Mouse (Mus musculus): ENCODE results near the gene Wdr83.
"Not testable (repeated sequence)": the region's sequence is repeated elsewhere in the genome, so short reads cannot be mapped to it uniquely, and the experiment has no call there.

The Wdr83 gene

DNA sequence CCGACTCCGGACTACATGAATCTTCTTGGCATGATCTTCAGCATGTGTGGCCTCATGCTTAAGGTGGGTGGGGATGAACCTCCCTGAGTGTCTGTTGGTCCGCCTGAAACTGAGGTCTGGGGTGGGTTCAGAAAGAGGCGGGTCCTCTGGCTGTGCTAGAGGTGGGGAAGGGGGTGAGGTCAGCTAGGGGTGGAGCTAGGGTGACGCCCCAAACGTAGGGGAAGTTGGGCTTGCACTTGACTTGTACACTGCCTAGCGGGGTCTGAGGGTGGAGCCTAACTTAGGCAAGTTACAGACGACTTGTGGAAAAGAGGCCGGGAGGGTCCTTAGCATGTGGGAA lies at the start of gene Wdr83:
TSS of gene Wdr83 (minus strand) at position 91 of the 340 bp plus-strand sequence.
- DNase-seq (ENCODE audit: extremely low spot score, low spot score) = no peak

DNA sequence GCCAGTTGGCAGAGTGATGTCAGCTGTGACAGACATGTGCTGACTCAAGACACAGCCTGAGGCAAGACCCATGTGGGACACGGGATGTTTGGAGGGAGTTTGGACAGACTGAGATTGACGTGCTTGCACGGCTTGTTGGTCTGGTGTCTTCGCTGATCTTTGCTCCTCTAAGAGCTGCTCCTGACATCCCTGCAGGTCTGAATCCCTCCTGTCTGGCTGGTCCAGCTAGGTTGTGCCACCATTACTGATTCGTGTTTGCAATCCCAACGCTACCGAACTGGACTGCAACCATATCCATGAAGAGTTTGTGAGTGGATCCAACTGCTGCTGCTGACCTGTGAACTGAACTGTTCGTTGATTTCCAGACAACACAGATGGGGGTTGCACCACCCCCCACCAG lies 42.6 kb upstream of the Wdr83 start:
- no peak for DNase-seq (ENCODE audit: extremely low spot score, low spot score)

DNA sequence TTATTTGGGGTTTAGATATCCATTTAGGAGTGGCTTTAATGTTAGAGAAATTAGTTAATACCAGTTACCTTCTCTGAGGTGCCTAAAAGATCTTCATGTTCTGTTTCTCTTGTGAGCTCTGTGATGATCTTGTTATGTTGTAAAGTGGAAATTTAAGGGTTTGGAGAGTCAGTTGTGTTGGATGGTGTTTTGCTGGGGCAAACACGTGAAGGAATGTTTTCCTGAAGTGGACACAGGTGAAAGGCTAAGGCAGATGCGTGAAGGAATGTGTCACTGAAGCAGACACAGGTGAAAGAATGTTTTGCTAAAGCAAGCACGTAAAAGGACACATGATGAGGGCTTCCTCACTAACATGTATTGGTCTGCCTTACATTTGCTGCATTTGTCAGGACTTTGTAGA lies 41.9 kb upstream of the Wdr83 start, which contains the start of gene Zfp791:
TSS of gene Zfp791 (minus strand) at position 101 of the 400 bp plus-strand sequence.
- no peak for DNase-seq (ENCODE audit: extremely low spot score, low spot score)

DNA sequence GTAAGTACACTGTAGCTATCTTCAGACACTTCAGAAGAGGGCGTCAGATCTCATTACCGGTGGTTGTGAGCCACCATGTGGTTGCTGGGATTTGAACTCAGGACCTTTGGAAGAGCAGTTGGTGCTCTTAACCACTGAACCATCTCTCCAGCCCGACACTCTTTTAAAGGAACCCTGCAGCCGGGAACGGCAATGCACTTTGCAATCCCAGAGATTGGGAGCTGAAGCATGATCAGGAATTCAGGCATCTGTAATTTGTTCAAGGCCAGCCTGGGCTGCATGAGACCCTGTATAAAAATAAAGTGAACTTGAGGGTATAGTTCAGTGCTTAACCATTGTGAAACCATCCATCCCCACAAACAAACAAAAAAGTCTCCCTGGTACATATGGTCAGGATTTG lies 39.1 kb upstream of the Wdr83 start:
- not testable (repeated sequence) for DNase-seq (ENCODE audit: extremely low spot score, low spot score)

DNA sequence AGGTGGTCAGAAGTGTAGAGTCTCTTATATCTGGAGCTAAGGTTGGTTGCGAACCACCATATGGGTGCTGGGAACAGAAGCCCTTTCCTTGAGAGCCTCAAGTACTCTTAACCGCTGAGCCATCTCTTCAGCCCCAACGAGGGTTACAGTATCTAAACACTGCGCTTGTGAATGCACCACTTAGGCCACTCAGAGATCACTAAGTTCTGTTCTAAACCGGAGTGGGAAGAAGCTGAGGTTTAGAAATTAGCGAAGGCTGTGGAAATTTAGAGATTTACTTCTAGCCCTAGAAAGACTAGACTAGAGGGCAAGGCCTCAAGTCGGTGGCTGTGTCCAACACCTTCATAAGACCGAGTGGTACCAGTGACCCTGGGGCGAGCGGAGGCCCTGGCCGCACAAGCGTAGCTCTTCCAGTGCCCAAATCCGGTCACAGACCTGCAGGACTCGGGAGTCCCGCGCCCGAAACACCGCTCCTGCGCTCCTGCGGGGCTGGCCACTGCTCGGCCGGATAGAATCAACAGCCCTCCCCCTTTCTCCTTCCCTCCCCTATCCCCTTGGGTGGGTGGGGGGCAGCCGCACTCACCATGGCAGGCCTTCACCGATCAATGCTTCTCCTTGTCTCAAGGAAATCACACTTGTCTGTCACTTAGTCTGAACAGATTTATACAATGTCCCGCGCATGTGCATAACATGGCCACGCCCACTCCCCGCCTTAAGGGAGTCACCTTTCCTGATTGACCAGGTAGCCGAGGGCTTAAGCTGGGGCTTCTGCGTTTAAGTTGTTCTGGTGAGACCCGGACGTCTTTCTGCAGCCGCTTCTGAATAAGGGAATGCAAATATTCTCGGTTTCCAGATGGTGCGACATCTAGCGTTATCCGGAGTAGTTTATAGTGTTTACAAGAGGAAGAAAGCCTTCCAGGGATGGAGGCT lies 38.2 kb upstream of the Wdr83 start:
- peak; percentile 79 for DNase-seq (ENCODE audit: extremely low spot score, low spot score)

DNA sequence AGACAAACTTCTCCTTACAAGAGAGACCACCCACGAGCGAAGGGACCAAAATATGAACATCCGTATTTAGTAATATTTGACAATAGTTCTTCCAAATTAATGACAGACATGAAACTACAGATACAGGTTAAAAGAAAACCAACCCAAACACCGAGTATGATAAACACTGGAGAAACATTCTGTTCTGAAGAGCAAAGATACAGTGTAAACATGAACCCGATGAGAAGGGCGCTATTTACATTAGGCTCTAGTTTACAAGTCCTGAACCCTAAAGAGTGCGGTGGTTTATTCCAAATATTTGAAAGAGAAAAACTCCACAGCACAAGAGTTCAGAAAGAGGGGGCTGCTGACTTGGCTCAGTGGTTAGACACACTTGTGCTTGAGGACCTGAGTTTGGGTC lies 35.9 kb upstream of the Wdr83 start:
- DNase-seq (ENCODE audit: extremely low spot score, low spot score) = no peak

DNA sequence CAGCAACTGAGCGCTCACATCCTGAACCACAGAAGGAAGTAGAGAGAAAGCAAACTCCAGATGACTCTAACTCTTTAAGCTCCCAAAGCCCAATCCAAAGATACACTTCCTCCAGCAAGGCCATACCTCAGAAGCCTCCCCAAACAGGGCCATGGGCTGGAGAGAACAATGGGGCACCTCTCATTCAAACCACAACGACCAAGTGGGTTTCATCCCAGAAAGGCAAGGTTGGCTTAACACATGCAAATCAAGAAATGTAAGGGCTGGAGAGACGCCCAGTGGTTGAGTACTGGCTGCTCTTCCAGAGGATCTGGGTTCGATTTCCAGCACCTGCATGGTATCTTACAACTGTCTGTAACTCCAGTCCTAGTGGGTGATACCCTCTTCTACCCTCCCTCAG lies 34.4 kb upstream of the Wdr83 start:
- no peak for DNase-seq (ENCODE audit: extremely low spot score, low spot score)

DNA sequence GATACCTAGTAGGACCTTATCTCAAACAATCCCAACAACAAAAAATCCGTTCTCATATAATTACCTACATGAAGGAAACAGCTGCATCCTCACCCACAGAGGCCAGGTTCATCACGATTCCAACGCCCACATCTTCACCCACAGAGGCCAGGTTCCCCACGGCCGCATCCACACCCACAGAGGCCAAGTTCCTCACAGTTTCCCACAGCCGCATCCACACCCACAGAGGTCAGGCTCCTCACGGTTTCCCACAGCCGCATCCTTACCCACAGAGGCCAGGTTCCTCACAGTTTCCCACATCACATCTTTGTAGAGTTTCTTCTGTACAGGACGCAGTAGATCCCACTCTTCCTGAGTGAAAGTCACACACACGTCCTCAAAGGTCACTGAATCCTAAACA lies 32.1 kb upstream of the Wdr83 start:
- no peak for DNase-seq (ENCODE audit: extremely low spot score, low spot score)

DNA sequence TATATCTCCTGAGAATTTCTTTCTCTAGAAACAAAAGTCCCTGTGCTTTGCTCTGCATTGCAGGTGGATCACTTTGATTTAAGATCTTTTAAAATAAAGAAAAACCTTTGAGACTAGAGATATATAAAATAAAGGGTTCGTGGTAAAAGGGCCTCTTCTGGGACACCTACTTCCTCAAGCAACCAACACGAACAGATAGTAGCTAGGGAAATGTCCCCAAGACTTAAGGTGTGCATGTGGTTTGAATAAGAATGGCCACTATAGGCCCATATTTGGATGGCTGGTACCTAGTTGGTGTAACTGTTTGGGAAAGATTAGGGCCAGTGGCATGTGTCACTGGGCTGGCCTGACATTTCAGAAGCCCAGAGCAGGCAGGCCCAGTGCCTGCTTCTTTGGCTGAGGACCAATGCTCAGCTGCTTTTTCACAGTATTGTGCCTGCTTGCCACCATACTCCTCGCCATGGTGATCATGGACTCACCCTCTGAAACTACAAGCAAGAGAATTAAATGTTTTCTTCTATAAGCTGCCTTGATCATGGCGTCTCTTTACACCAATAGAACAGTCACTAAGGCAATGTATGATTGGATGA lies 19.1 kb upstream of the Wdr83 start:
- no peak for DNase-seq (ENCODE audit: extremely low spot score, low spot score)

DNA sequence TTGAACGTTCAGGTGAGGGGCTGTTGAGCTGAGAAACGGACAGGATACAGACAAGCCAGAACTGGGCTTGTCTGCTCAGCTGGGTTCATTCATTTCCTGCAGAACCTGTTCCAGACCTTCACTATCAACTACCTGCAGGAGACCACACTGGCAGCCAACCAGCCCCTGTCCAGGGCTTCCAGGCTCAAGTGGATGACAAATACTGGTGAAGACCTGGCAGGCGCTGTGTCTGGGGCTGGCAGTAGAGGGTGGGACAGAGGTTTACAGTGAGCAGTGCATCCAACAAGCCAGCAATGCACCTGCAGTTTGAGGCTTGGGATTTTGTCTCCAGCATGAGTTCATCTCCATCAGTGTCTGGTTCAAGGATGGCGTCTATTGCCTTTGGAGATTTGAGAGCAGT lies 15.7 kb upstream of the Wdr83 start:
- no peak for DNase-seq (ENCODE audit: extremely low spot score, low spot score)

DNA sequence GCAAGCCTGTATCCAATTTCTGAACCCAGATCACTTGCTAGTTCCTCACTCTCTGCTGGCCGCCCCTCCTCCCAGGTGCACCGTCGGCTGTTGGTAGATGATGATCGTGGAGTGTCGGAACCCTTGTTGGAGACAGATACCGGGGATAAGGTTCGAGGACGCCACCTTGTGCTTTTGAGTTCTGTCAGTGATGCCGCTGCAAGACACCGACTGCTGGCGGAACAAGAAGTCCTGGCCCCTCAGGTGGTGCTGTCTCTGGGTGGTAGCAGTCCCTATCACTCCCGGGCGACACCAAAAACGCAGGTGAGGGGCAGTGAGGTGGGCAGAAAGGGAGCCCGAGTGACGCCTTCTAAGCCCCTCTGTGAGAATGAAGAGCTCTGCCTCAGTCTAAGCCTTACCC lies 15.1 kb upstream of the Wdr83 start:
- DNase-seq (ENCODE audit: extremely low spot score, low spot score) = no peak

DNA sequence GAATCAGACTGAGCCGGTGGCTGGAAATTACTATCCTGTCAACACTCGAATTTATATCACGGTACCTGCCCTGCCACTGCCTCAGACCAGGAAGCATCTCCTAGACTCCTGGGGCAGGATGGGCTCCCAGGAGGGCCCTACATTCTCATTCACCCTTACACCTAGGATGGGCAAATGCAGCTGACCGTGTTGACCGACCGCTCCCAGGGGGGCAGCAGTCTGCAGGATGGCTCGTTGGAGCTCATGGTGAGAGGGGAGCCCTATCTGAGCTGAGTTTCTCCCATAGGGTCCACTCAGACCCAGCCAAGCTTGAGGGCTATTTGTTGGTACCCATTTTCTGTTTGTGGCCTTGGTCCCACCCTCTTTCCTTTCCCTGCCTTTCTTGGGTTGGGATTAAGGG lies 14.5 kb upstream of the Wdr83 start:
- no peak for DNase-seq (ENCODE audit: extremely low spot score, low spot score)

DNA sequence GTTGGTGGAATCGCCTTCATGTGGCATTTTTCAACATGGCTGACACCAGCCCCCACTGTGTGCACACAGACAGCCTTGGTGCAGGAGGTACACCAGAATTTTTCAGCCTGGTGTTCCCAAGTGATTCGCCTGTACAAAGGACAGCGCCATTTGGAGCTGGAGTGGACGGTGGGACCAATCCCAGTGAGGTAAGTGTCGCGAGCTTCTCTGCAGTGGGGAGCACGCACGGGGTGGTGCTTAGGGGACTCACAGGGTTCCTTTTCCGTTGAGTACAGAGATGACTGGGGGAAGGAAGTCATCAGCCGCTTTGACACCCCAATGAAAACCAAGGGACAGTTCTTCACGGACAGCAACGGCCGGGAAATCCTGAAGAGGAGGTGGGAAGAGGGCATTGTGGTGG lies 13.9 kb upstream of the Wdr83 start:
- DNase-seq (ENCODE audit: extremely low spot score, low spot score) = no peak

DNA sequence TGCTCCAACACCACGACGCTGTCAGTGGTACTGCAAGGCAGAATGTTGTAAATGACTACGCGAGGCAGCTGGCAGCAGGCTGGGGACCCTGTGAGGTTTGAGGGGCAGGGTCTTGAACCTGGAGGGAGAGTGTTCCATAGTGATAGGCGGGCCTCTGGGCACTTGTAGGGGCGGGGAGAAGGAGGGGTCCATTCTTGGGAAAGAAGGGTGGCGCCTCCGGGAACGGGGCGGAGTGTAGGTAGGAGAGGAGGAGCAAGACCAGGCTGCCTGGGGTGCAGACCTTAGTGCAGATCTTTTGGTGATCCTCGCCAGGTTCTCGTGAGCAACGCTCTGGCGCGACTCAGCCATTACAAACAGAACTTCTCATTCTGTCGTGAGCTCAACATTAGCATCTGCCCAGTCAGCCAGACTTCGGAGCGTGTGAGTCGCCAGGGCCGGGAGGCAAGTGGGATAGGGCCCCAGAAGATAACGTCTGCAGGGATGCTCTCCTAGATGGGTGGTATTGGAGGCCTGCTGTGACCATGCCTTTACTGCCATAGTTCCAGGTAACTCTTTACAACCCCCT lies 10.5 kb upstream of the Wdr83 start:
- DNase-seq (ENCODE audit: extremely low spot score, low spot score) = no peak

DNA sequence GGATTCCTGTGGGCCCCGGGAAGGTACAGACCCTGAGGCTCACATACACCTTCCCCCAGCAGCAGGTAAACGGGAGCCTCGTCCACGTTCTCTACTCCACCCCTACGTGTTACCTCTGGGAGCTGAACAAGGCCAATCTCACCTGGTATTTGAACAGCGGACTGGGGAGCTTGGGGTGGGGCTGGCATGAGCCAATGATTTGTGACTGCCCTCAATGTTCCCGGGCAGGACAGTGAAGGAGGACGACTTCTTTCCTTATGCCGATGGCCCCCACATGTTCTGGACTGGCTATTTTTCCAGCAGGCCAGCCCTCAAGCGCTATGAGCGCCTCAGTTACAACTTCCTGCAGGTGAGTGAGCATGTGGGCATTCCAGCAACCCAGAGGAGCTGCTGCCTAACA lies 9.8 kb upstream of the Wdr83 start:
- no peak for DNase-seq (ENCODE audit: extremely low spot score, low spot score)

DNA sequence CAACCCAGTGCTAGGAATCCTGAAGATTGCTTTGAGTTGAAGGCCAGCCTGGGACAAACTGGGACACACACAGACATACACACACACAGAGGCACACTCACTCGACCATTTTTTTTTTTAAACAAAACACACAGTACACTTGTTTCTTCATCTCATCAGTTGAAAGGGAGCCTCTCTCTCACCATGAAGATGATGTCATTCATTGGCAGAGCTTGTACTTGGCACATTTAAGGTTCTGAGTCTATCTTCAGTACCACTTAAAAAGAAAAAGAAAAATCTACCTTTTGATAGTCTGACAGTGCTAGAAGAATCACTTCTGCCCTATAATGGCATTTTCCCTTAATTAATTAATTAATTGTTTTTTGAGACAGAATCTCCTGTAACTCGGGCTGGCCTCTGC lies 7.7 kb upstream of the Wdr83 start:
- no peak for DNase-seq (ENCODE audit: extremely low spot score, low spot score)

DNA sequence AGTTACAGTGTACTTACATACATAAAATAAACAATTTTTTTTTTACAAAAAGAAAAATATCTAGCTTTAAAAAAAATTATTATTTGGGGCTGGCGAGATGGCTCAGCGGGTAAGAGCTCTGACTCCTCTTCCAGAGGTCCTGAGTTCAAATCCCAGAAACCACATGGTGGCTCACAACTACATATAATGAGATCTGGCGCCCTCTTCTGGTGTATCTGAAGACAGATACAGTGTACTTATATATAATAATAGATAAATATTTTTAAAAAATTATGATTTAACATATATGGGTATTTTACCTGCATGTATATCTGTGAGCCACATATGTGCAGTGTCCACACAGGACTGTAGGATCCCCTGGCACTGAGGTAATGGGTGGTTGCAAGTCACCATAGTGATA lies 5.1 kb upstream of the Wdr83 start:
- DNase-seq (ENCODE audit: extremely low spot score, low spot score) = no peak

DNA sequence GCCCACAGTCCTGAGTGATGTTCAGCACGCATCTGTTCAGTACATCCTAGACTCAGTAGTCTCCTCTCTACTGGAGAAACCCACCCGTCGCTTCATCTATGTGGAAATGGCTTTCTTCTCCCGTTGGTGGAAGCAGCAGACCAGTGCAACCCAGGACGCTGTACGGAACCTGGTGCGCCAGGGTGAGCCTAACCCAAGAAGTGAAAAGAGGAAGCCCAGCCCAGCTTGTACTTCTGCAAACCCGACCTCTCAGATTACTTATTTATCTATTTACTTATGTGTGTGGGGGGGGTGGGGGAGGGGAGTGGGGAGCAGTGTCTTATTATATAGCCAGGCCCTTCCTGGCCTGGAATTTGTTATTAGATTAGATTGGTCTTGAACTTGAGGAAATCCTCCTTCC lies 3.5 kb upstream of the Wdr83 start:
- DNase-seq (ENCODE audit: extremely low spot score, low spot score) = no peak

DNA sequence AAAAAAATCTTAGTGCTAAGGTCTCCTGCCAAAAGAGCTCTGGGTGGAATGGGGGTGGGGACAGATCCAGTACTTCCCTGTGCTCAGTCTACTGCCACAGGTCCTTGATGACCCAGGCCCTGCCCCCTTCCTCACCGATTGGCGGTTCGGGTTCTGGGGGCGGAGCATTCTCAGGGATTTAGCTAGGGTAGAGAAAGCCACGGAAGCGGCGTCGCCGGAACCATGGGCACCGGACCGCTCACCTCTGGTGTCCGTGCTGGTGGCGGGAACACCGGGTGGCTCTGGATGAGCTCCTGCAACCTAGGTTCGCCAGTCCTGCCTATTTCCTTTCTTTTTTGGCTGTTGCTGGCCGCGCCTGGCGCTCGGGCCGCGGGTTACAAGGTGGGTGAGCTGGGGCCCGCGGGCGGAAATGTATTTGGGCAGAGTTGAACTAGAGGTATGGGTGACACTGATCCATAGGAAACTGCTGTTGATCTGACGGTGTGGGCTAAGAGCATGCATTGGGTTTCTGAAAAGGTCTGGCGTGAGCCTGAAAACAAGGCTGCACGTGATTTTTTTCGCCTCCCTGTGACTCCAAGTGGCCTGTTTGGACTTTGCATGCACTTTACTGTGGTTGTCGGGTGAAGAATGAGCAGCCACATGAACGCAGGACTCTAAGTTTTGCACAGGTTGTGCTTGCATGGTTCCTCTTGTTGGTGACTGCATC lies 2.2 kb upstream of the Wdr83 start, which contains the start of gene Man2b1:
TSS of gene Man2b1 (plus strand) at position 163 of the 706 bp plus-strand sequence.
- peak; percentile 66 for DNase-seq (ENCODE audit: extremely low spot score, low spot score)

DNA sequence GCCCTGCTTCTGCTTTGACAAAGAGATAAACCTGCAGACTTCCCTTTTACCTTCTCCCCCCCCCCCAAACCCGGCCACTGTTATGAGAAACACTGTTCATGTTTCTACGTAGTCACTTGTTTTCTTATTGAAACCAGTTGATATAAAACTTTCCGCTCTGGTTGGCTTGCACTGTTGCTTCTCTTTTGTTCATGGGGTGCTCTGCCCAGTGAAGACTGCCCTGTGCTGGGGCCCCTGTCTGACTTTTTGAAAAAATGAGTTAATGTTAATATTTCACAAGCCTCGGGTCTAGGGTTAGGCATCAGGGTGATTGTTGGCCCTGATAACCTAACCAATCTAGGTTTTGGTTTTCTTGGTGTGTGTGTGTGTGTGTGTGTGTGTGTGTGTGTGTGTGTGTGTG lies 1.1 kb upstream of the Wdr83 start:
- not testable (repeated sequence) for DNase-seq (ENCODE audit: extremely low spot score, low spot score)

DNA sequence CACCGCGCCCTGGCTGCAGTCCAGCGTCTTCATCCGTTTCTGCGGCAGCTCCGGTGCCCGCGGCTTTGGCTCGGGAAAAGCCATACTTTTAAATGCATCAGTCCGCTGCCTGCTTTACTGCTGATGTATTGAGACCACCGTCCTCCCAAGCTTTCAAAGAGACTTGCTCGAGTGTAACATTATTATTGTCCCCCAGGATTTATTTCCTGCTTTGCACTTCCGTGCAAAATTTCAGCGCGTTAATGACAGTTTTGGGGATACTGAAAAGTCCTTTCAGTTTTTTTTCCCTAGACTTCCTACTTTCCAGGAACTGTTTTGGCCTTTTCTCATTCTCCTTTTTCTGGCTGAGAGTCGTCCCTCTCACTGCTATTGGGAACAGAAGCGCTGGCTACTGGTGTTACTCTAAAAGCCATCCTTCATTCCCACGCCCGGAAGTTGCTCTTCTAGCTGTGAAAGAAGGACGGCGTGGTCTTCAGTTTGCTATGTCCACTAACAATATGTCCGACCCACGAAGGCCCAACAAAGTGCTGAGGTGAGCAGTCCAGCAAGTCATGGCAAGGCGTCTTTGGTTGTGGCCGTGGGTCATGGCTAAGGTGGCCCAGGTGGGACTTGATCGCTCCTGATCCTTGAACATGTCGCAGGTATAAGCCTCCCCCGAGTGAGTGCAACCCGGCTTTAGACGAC lies 432 bp downstream of the Wdr83 start, which contains the start of gene Wdr83os:
TSS of gene Wdr83os (plus strand) at position 209 of the 684 bp plus-strand sequence.
- peak; percentile 78 for DNase-seq (ENCODE audit: extremely low spot score, low spot score)
